Mouse (Mus musculus): Measurements from ENCODE around the gene Tnfaip1. TPM values are rescaled to one million over a fixed set of nuclear protein-coding genes. Genes with fewer than 3 reads are reported as not detected.

The Tnfaip1 gene
- total and polyA plus RNA-seq, 2 experiments = 11.5 to 16.7 TPM

DNA sequence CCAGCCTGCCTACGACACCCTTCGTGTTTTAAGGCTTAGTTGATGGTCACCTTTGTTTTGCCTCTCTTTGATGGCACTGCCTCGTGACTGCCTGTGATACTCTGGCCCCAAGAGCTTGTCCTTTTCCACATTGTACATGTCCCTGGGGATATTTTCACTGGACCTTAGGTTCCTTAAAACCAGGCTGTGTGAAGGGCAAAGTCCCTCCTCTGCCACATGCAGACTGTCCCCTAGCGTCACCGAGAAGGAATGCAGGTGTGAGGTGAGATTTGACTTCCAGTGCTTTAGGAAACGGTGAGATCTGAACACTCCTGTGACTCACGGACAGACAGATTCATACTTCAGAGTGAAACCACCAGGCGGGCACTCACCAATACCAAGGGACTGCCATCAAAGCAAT is 21.1 kb upstream of the Tnfaip1 start:
- peak; percentile 70 for DNase-seq (ENCODE audit: extremely low read depth, low read depth, low spot score)
- Histone ChIP-seq H3K79me2 (ENCODE audit: control insufficient read depth, insufficient read depth, low read length) (no peaks in the 10 kb centered on the region), H3K36me3 (ENCODE audit: control insufficient read depth, insufficient read depth, low read length) (no peaks in the 10 kb centered on the region), H3K27ac (replicated peaks; ENCODE audit: insufficient read depth, low read depth, low read length) (no peak overlapping the region), H3K4me1 (ENCODE audit: control insufficient read depth, insufficient read depth, low read length) (peaks cover 8% of the 10 kb centered on the region), H3K4me3 (ENCODE audit: insufficient read depth, low read depth, low read length) (no peak overlapping the region), H3K27me3 (ENCODE audit: control insufficient read depth, insufficient read depth, low read length) (no peaks in the 10 kb centered on the region), H3K9ac (ENCODE audit: low read depth, low read length) (no peak overlapping the region)
- TF ChIP-seq CTCF (IDR thresholded peaks at IDR 0.05; ENCODE audit: low read depth, low read length) (peak; percentile 55; the same call in 1 of the 2 replicates), POLR2A (IDR thresholded peaks at IDR 0.05; ENCODE audit: extremely low read depth, insufficient read depth, low read length) (no peak)
- WGBS = 74% methylated on average over 8 of the region's 8 CpGs

DNA sequence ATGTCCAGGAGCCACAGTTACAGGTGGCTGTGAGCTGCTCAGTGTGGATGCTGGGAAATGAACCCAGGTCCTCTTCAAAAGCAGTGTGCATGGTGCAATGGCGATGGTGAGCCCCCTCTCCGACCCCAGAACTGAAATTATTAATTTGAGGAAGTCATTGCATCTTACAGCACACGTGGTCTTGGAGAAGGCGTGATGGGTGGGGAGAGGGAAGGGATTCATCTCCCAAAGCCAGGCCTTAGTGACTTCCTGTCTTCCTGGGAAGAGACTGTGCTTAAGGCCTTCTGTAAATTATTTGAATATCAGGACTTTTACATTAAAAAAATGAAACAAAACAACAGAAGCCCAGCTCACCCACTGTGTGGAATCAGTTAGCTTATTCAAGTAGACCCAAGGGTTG is 19.9 kb upstream of the Tnfaip1 start:
- H3K4me3 ChIP-seq (ENCODE audit: insufficient read depth, low read depth, low read length) = no peak overlapping the region
- no peaks in the 10 kb centered on the region for H3K79me2 ChIP-seq (ENCODE audit: control insufficient read depth, insufficient read depth, low read length)
- DNase-seq (ENCODE audit: extremely low read depth, low read depth, low spot score) = no peak
- 63% methylated on average over 4 of the region's 4 CpGs for WGBS
- H3K9ac ChIP-seq (ENCODE audit: low read depth, low read length) = no peak overlapping the region
- H3K27ac ChIP-seq (replicated peaks; ENCODE audit: insufficient read depth, low read depth, low read length) = 0 out of 2 replicates have a peak overlapping the region, but pooled peaks have one; percentile 23
- H3K4me1 ChIP-seq (ENCODE audit: control insufficient read depth, insufficient read depth, low read length) = peaks cover 9% of the 10 kb centered on the region
- H3K36me3 ChIP-seq (ENCODE audit: control insufficient read depth, insufficient read depth, low read length) = no peaks in the 10 kb centered on the region
- TF ChIP-seq POLR2A (IDR thresholded peaks at IDR 0.05; ENCODE audit: extremely low read depth, insufficient read depth, low read length) = no peak
- no peak for TF ChIP-seq CTCF (IDR thresholded peaks at IDR 0.05; ENCODE audit: low read depth, low read length)
- H3K27me3 ChIP-seq (ENCODE audit: control insufficient read depth, insufficient read depth, low read length) = no peaks in the 10 kb centered on the region

DNA sequence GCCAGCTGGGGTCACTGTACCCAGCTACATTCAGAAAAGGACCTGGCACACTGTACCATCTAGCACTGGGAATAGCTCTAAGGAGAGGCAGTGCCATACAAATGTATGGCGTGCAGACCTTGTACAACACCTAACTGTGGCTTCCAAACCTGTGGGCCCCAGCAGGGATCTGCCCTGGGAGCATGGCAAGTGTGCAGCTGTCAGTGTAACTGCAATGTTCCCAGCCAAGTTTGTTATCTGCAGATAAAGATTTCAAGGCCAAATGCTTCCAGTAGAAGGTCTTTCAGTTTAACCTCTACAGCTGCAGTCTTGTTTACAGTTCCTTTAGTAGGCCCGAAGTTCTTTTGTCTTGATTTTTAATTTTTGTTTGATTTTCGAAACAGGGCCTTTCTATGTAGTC is 19.5 kb upstream of the Tnfaip1 start:
- Histone ChIP-seq H3K36me3 (ENCODE audit: control insufficient read depth, insufficient read depth, low read length) (no peaks in the 10 kb centered on the region), H3K9ac (ENCODE audit: low read depth, low read length) (0 out of 2 replicates have a peak overlapping the region, but pooled peaks have one; percentile 10), H3K27ac (replicated peaks; ENCODE audit: insufficient read depth, low read depth, low read length) (peak overlapping the region; percentile 58), H3K4me3 (ENCODE audit: insufficient read depth, low read depth, low read length) (no peak overlapping the region), H3K27me3 (ENCODE audit: control insufficient read depth, insufficient read depth, low read length) (no peaks in the 10 kb centered on the region), H3K4me1 (ENCODE audit: control insufficient read depth, insufficient read depth, low read length) (peaks cover 9% of the 10 kb centered on the region), H3K79me2 (ENCODE audit: control insufficient read depth, insufficient read depth, low read length) (no peaks in the 10 kb centered on the region)
- WGBS = 15% methylated on average over 3 of the region's 3 CpGs
- TF ChIP-seq CTCF (IDR thresholded peaks at IDR 0.05; ENCODE audit: low read depth, low read length) = no peak
- TF ChIP-seq POLR2A (IDR thresholded peaks at IDR 0.05; ENCODE audit: extremely low read depth, insufficient read depth, low read length) = no peak
- peak; percentile 88 for DNase-seq (ENCODE audit: extremely low read depth, low read depth, low spot score)

DNA sequence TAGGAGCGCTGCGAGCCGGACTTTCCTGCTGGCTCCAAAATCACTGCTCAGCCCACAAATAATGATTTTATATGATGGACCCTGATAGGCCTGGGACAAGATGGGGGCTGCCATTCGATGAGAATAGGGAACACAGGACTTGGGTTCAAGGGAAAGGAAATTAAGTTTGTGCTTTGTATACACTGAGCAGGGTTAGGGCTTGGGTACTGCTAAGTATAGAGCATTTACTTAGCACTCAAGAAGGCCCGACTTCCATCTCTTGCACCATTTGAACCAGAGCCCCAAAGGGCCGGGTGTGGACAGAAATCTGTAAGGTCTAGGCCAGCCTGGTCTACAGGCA is 14.9 kb upstream of the Tnfaip1 start:
- peak overlapping the region; percentile 23; the same call in 1 of the 2 replicates for H3K9ac ChIP-seq (ENCODE audit: low read depth, low read length)
- H3K27me3 ChIP-seq (ENCODE audit: control insufficient read depth, insufficient read depth, low read length) = no peaks in the 10 kb centered on the region
- TF ChIP-seq POLR2A (IDR thresholded peaks at IDR 0.05; ENCODE audit: extremely low read depth, insufficient read depth, low read length) (no peak), CTCF (IDR thresholded peaks at IDR 0.05; ENCODE audit: low read depth, low read length) (no peak)
- H3K4me3 ChIP-seq (ENCODE audit: insufficient read depth, low read depth, low read length) = peak overlapping the region; percentile 31; the same call in 1 of the 2 replicates
- H3K36me3 ChIP-seq (ENCODE audit: control insufficient read depth, insufficient read depth, low read length) = no peaks in the 10 kb centered on the region
- peak overlapping the region; percentile 67 for H3K27ac ChIP-seq (replicated peaks; ENCODE audit: insufficient read depth, low read depth, low read length)
- WGBS = 30% methylated on average over 6 of the region's 6 CpGs
- DNase-seq (ENCODE audit: extremely low read depth, low read depth, low spot score) = no peak
- H3K4me1 ChIP-seq (ENCODE audit: control insufficient read depth, insufficient read depth, low read length) = peaks cover 15% of the 10 kb centered on the region
- no peaks in the 10 kb centered on the region; the same call in 1 of the 2 replicates for H3K79me2 ChIP-seq (ENCODE audit: control insufficient read depth, insufficient read depth, low read length)

DNA sequence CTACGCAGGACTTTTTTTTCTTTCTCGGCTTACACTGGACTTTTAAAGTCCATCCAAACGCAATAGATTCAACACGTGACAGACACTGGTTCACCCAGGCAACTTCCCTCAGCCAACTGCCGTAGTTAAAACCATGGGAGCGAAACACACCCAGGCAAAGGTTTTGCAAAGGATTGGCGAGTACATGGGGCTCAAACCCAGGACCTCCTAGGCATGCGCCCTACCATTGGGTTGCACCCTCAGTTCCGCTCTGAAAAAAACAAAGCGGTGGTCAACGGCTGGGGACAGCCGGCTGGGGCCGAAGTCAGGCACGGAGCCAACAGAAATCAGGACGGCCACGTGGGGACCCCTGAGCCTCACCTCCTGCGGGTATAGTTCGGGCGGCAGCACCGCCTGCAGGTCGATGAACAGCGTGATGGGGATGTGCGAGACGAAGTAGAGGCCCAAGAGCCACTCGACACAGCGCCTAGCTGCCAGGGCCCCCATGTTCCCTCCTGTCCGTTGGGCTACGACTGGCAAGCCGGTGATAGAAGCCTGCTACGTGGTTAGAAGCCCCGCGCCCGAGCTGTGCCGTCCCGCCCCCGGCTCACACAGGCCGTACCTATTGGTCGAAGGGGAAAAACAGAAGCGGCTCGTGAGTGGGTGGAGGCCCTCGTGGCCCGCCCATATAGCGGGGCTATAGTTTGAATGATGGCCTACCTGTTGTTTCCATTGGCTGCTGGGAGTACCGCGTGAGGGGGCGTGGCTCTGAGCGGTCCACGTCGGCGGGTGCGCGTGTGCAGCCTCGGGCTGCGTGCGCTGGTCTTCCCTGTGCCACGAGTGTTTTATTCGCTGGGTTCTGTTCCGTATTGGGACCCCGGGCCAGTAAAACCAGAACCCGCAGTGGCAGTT is 14.3 kb upstream of the Tnfaip1 start, which contains the start of gene Tmem97:
TSS of gene Tmem97 (minus strand) at position 610 of the 891 bp plus-strand sequence.
- Histone ChIP-seq H3K4me3 (ENCODE audit: insufficient read depth, low read depth, low read length) (peak within 1 kb of the TSS; percentile 70), H3K9ac (ENCODE audit: low read depth, low read length) (peak within 1 kb of the TSS; percentile 75), H3K79me2 (ENCODE audit: control insufficient read depth, insufficient read depth, low read length) (peaks cover 4% of the 10 kb centered on the region; the same call in 1 of the 2 replicates), H3K27ac (replicated peaks; ENCODE audit: insufficient read depth, low read depth, low read length) (peak within 1 kb of the TSS; percentile 89), H3K4me1 (ENCODE audit: control insufficient read depth, insufficient read depth, low read length) (peaks cover 13% of the 10 kb centered on the region), H3K36me3 (ENCODE audit: control insufficient read depth, insufficient read depth, low read length) (no peaks in the 10 kb centered on the region), H3K27me3 (ENCODE audit: control insufficient read depth, insufficient read depth, low read length) (no peaks in the 10 kb centered on the region)
- peak; percentile 69; the same call in 1 of the 2 replicates for TF ChIP-seq POLR2A (IDR thresholded peaks at IDR 0.05; ENCODE audit: extremely low read depth, insufficient read depth, low read length)
- no peak for TF ChIP-seq CTCF (IDR thresholded peaks at IDR 0.05; ENCODE audit: low read depth, low read length)
- DNase-seq (ENCODE audit: extremely low read depth, low read depth, low spot score) = peak; percentile 92
- WGBS = under 1% methylated on average over 60 of the region's 60 CpGs

All from liver, adult 2 months (tissue).